Mouse (Mus musculus): ENCODE data around the gene 4930524J08Rik. TPM values are rescaled to one million over a fixed set of nuclear protein-coding genes. Genes with fewer than 3 reads are reported as not detected.
A peak's percentile ranks its signal among the peaks of the same experiment; 100 is the strongest.

The 4930524J08Rik gene
- polyA plus RNA-seq, 1 experiment from 2014 or later, result 3.4 TPM

DNA sequence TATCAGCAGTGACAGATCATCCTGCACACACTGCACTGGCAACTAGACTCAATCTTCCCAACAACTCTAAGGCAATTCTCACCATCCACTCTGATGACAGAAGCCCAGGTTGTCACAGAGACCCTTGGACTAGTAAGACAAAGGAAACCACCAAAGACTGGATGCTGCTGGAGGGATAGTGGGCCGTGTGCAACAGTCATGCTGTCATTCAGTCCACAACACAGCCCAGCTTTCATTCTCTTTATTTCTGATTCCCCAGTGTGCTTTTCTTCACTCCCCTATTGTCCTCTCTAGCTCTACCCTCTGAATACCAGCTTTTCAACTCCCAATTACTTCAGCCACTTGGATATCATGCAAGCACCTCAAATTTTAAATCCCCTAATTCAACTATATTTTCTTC is 25.0 kb upstream of the 4930524J08Rik start:
- no peaks in the 10 kb centered on the region for H3K9me3 ChIP-seq (ENCODE audit: low read length)
- no peak overlapping the region for H3K4me2 ChIP-seq (replicated peaks; ENCODE audit: low read depth, low read length)
- no peak overlapping the region for H3K4me3 ChIP-seq (ENCODE audit: low read depth, low read length)
- H3K27me3 ChIP-seq (replicated peaks; ENCODE audit: insufficient read depth, low read length), result no peaks in the 10 kb centered on the region
- no peaks in the 10 kb centered on the region for H3K36me3 ChIP-seq (ENCODE audit: insufficient read depth, low read length)
- H3K9ac ChIP-seq (replicated peaks; ENCODE audit: low read depth), result no peak overlapping the region
- ATAC-seq (no peak), DNase-seq (ENCODE audit: low spot score) (no peak)
- no peak for TF ChIP-seq EP300 (IDR thresholded peaks at IDR 0.05)
- no peak for TF ChIP-seq CTCF (IDR thresholded peaks at IDR 0.05)
- H3K27ac ChIP-seq (ENCODE audit: low read length), result no peak overlapping the region
- H3K4me1 ChIP-seq (ENCODE audit: insufficient read depth, low read depth, low read length), result no peaks in the 10 kb centered on the region
- 67% methylated on average over 1 of the region's 1 CpGs for WGBS

GRCm38 (mm10) chr5:99958666-99959065 is 20.2 kb upstream of the 4930524J08Rik start:
- no peak overlapping the region for H3K9ac ChIP-seq (replicated peaks; ENCODE audit: low read depth)

GRCm38 (mm10) chr5:99959236-99959936 is 19.5 kb upstream of the 4930524J08Rik start:
- TF ChIP-seq CTCF (IDR thresholded peaks at IDR 0.05) (no peak), EP300 (IDR thresholded peaks at IDR 0.05) (0 out of 2 replicates have a peak, but pooled peaks have one; percentile 13)
- DNase-seq (ENCODE audit: low spot score), result no peak
- Histone ChIP-seq H3K4me2 (replicated peaks; ENCODE audit: low read depth, low read length) (no peak overlapping the region), H3K9ac (replicated peaks; ENCODE audit: low read depth) (no peak overlapping the region), H3K27me3 (replicated peaks; ENCODE audit: insufficient read depth, low read length) (no peaks in the 10 kb centered on the region), H3K9me3 (ENCODE audit: low read length) (no peaks in the 10 kb centered on the region), H3K36me3 (ENCODE audit: insufficient read depth, low read length) (peaks cover 9% of the 10 kb centered on the region), H3K27ac (ENCODE audit: low read length) (no peak overlapping the region), H3K4me1 (ENCODE audit: insufficient read depth, low read depth, low read length) (peaks cover 4% of the 10 kb centered on the region; the same call in 1 of the 2 replicates), H3K4me3 (ENCODE audit: low read depth, low read length) (no peak overlapping the region)
- 55% methylated on average over 2 of the region's 2 CpGs for WGBS
- ATAC-seq, result no peak

More at GRCm38 (mm10) chr5:99958666-99959065, 20.2 kb upstream of the 4930524J08Rik start:
- DNase-seq (ENCODE audit: low spot score), result peak; percentile 79
- 48% methylated on average over 1 of the region's 1 CpGs for WGBS
- no peaks in the 10 kb centered on the region for H3K27me3 ChIP-seq (replicated peaks; ENCODE audit: insufficient read depth, low read length)
- H3K27ac ChIP-seq (ENCODE audit: low read length), result peak overlapping the region; percentile 11; the same call in 1 of the 2 replicates
- peaks cover 4% of the 10 kb centered on the region; the same call in 1 of the 2 replicates for H3K4me1 ChIP-seq (ENCODE audit: insufficient read depth, low read depth, low read length)
- peaks cover 9% of the 10 kb centered on the region for H3K36me3 ChIP-seq (ENCODE audit: insufficient read depth, low read length)
- no peaks in the 10 kb centered on the region for H3K9me3 ChIP-seq (ENCODE audit: low read length)
- peak; percentile 68 for ATAC-seq
- H3K4me3 ChIP-seq (ENCODE audit: low read depth, low read length), result no peak overlapping the region
- no peak overlapping the region for H3K4me2 ChIP-seq (replicated peaks; ENCODE audit: low read depth, low read length)
- TF ChIP-seq CTCF (IDR thresholded peaks at IDR 0.05) (no peak), EP300 (IDR thresholded peaks at IDR 0.05) (no peak)

GRCm38 (mm10) chr5:99959960-99960359 is 18.9 kb upstream of the 4930524J08Rik start:
- Histone ChIP-seq H3K36me3 (ENCODE audit: insufficient read depth, low read length) (peaks cover 11% of the 10 kb centered on the region), H3K4me2 (replicated peaks; ENCODE audit: low read depth, low read length) (no peak overlapping the region), H3K9me3 (ENCODE audit: low read length) (no peaks in the 10 kb centered on the region), H3K9ac (replicated peaks; ENCODE audit: low read depth) (no peak overlapping the region), H3K4me3 (ENCODE audit: low read depth, low read length) (no peak overlapping the region), H3K27ac (ENCODE audit: low read length) (no peak overlapping the region), H3K4me1 (ENCODE audit: insufficient read depth, low read depth, low read length) (peaks cover 4% of the 10 kb centered on the region; the same call in 1 of the 2 replicates), H3K27me3 (replicated peaks; ENCODE audit: insufficient read depth, low read length) (no peaks in the 10 kb centered on the region)
- DNase-seq (ENCODE audit: low spot score) (no peak), ATAC-seq (no peak)
- TF ChIP-seq CTCF (IDR thresholded peaks at IDR 0.05), result no peak
- WGBS, result 69% methylated on average over 2 of the region's 2 CpGs

- Histone ChIP-seq H3K9me3 (ENCODE audit: low read length) (no peaks in the 10 kb centered on the region), H3K27ac (ENCODE audit: low read length) (no peak overlapping the region), H3K4me1 (ENCODE audit: insufficient read depth, low read depth, low read length) (peaks cover 4% of the 10 kb centered on the region; the same call in 1 of the 2 replicates), H3K27me3 (replicated peaks; ENCODE audit: insufficient read depth, low read length) (no peaks in the 10 kb centered on the region), H3K36me3 (ENCODE audit: insufficient read depth, low read length) (no peaks in the 10 kb centered on the region), H3K4me3 (ENCODE audit: low read depth, low read length) (no peak overlapping the region), H3K9ac (replicated peaks; ENCODE audit: low read depth) (no peak overlapping the region), H3K4me2 (replicated peaks; ENCODE audit: low read depth, low read length) (no peak overlapping the region)
- ATAC-seq (no peak), DNase-seq (ENCODE audit: low spot score) (peak; percentile 63)
- no peak for TF ChIP-seq CTCF (IDR thresholded peaks at IDR 0.05)
- no peak for TF ChIP-seq EP300 (IDR thresholded peaks at IDR 0.05)
- WGBS, result 7% methylated on average over 2 of the region's 2 CpGs
Observed at GRCm38 (mm10) chr5:99973941-99974340, 4.9 kb upstream of the 4930524J08Rik start.

- Histone ChIP-seq H3K27ac (ENCODE audit: low read length) (no peak overlapping the region), H3K4me3 (ENCODE audit: low read depth, low read length) (no peak overlapping the region), H3K9ac (replicated peaks; ENCODE audit: low read depth) (no peak overlapping the region), H3K9me3 (ENCODE audit: low read length) (no peaks in the 10 kb centered on the region), H3K36me3 (ENCODE audit: insufficient read depth, low read length) (no peaks in the 10 kb centered on the region), H3K4me1 (ENCODE audit: insufficient read depth, low read depth, low read length) (peaks cover 4% of the 10 kb centered on the region; the same call in 1 of the 2 replicates), H3K27me3 (replicated peaks; ENCODE audit: insufficient read depth, low read length) (no peaks in the 10 kb centered on the region), H3K4me2 (replicated peaks; ENCODE audit: low read depth, low read length) (peak overlapping the region; percentile 72; the same call in 1 of the 2 replicates)
- DNase-seq (ENCODE audit: low spot score) (no peak), ATAC-seq (no peak)
- TF ChIP-seq EP300 (IDR thresholded peaks at IDR 0.05), result no peak
- no peak for TF ChIP-seq CTCF (IDR thresholded peaks at IDR 0.05)
- WGBS, result 34% methylated on average over 4 of the region's 4 CpGs
Observed at GRCm38 (mm10) chr5:99975061-99975460, 3.8 kb upstream of the 4930524J08Rik start.
